Mouse (Mus musculus): ENCODE measurements around the gene Shisa5. TPM values are rescaled to one million over a fixed set of nuclear protein-coding genes. Genes with fewer than 3 reads are reported as not detected.

The Shisa5 gene
- polyA plus RNA-seq (2015; fragmentation: Nextera tagmentation; extraction: Ambion mirVana): 104 and 110 TPM in 2 replicates

- WGBS: under 1% methylated on average over 34 of the region's 40 CpGs
- peak within 1 kb of the TSS; percentile 77 for H3K4me3 ChIP-seq (ENCODE audit: low read length)
- no peaks in the 10 kb centered on the region for H3K36me3 ChIP-seq (ENCODE audit: insufficient read depth, low read length)
- peaks cover 22% of the 10 kb centered on the region for H3K4me1 ChIP-seq (ENCODE audit: insufficient read depth, low read length)
- peak; percentile 95 for ATAC-seq (ENCODE audit: low FRiP score, low TSS enrichment)
- peak within 1 kb of the TSS; percentile 84 for H3K9ac ChIP-seq (replicated peaks; ENCODE audit: low read length)
- peak within 1 kb of the TSS; percentile 82 for H3K4me2 ChIP-seq (replicated peaks; ENCODE audit: low read depth, low read length)
- H3K9me3 ChIP-seq (ENCODE audit: low read length): no peaks in the 10 kb centered on the region
- no peaks in the 10 kb centered on the region for H3K27me3 ChIP-seq (ENCODE audit: insufficient read depth, low read length)
- H3K27ac ChIP-seq (ENCODE audit: low read length): peak within 1 kb of the TSS; percentile 86
Measured at GRCm38 (mm10) chr9:109038086-109038895, at the start of gene Shisa5. Gene Shisa5, plus strand, starts transcription at chr9:109038565.

GRCm38 (mm10) chr9:108989802-108990461 is 48.4 kb upstream of the Shisa5 start:
- H3K36me3 ChIP-seq (ENCODE audit: insufficient read depth, low read length): no peaks in the 10 kb centered on the region
- no peak overlapping the region for H3K9ac ChIP-seq (replicated peaks; ENCODE audit: low read length)
- no peak for ATAC-seq (ENCODE audit: low FRiP score, low TSS enrichment)
- peaks cover 14% of the 10 kb centered on the region for H3K4me1 ChIP-seq (ENCODE audit: insufficient read depth, low read length)
- no peak overlapping the region for H3K4me3 ChIP-seq (ENCODE audit: low read length)
- no peaks in the 10 kb centered on the region for H3K27me3 ChIP-seq (ENCODE audit: insufficient read depth, low read length)
- no peaks in the 10 kb centered on the region for H3K9me3 ChIP-seq (ENCODE audit: low read length)
- H3K4me2 ChIP-seq (replicated peaks; ENCODE audit: low read depth, low read length): no peak overlapping the region
- H3K27ac ChIP-seq (ENCODE audit: low read length): peak overlapping the region; percentile 97
- WGBS: 80% methylated on average over 4 of the region's 4 CpGs

- 58% methylated on average over 7 of the region's 7 CpGs for WGBS
- no peaks in the 10 kb centered on the region for H3K9me3 ChIP-seq (ENCODE audit: low read length)
Measured at GRCm38 (mm10) chr9:108990462-108990820, 47.9 kb upstream of the Shisa5 start.

GRCm38 (mm10) chr9:108991428-108992084 is 46.8 kb upstream of the Shisa5 start, which contains the start of gene Pfkfb4:
Gene Pfkfb4, plus strand, starts transcription at chr9:108991778.
- H3K36me3 ChIP-seq (ENCODE audit: insufficient read depth, low read length): no peaks in the 10 kb centered on the region
- no peaks in the 10 kb centered on the region for H3K27me3 ChIP-seq (ENCODE audit: insufficient read depth, low read length)
- H3K9ac ChIP-seq (replicated peaks; ENCODE audit: low read length): peak within 1 kb of the TSS; percentile 68
- peak within 1 kb of the TSS; percentile 97 for H3K27ac ChIP-seq (ENCODE audit: low read length)
- 1% methylated on average over 31 of the region's 31 CpGs for WGBS
- peak; percentile 96 for ATAC-seq (ENCODE audit: low FRiP score, low TSS enrichment)
- peak within 1 kb of the TSS; percentile 55 for H3K4me3 ChIP-seq (ENCODE audit: low read length)
- peak within 1 kb of the TSS; percentile 73 for H3K4me2 ChIP-seq (replicated peaks; ENCODE audit: low read depth, low read length)
- H3K4me1 ChIP-seq (ENCODE audit: insufficient read depth, low read length): peaks cover 27% of the 10 kb centered on the region
- H3K9me3 ChIP-seq (ENCODE audit: low read length): no peaks in the 10 kb centered on the region

More at GRCm38 (mm10) chr9:108990462-108990820, 47.9 kb upstream of the Shisa5 start:
- Histone ChIP-seq H3K9ac (replicated peaks; ENCODE audit: low read length) (no peak overlapping the region), H3K27me3 (ENCODE audit: insufficient read depth, low read length) (no peaks in the 10 kb centered on the region), H3K4me2 (replicated peaks; ENCODE audit: low read depth, low read length) (no peak overlapping the region), H3K4me1 (ENCODE audit: insufficient read depth, low read length) (peaks cover 18% of the 10 kb centered on the region), H3K4me3 (ENCODE audit: low read length) (no peak overlapping the region), H3K36me3 (ENCODE audit: insufficient read depth, low read length) (no peaks in the 10 kb centered on the region), H3K27ac (ENCODE audit: low read length) (peak overlapping the region; percentile 97)
- ATAC-seq (ENCODE audit: low FRiP score, low TSS enrichment): no peak

GRCm38 (mm10) chr9:108992085-108992469 is 46.3 kb upstream of the Shisa5 start:
- no peak overlapping the region for H3K27ac ChIP-seq (ENCODE audit: low read length)
- ATAC-seq (ENCODE audit: low FRiP score, low TSS enrichment): no peak; the same call in 1 of the 2 replicates
- H3K4me3 ChIP-seq (ENCODE audit: low read length): peak overlapping the region; percentile 55

GRCm38 (mm10) chr9:108992620-108993361 is 45.6 kb upstream of the Shisa5 start:
- peaks cover 28% of the 10 kb centered on the region for H3K4me1 ChIP-seq (ENCODE audit: insufficient read depth, low read length)

More at GRCm38 (mm10) chr9:108992085-108992469, 46.3 kb upstream of the Shisa5 start:
- H3K9me3 ChIP-seq (ENCODE audit: low read length): no peaks in the 10 kb centered on the region
- peak overlapping the region; percentile 73 for H3K4me2 ChIP-seq (replicated peaks; ENCODE audit: low read depth, low read length)
- peak overlapping the region; percentile 59 for H3K9ac ChIP-seq (replicated peaks; ENCODE audit: low read length)
- H3K36me3 ChIP-seq (ENCODE audit: insufficient read depth, low read length): no peaks in the 10 kb centered on the region
- H3K4me1 ChIP-seq (ENCODE audit: insufficient read depth, low read length): peaks cover 28% of the 10 kb centered on the region
- no peaks in the 10 kb centered on the region for H3K27me3 ChIP-seq (ENCODE audit: insufficient read depth, low read length)
- 10% methylated on average over 18 of the region's 18 CpGs for WGBS

GRCm38 (mm10) chr9:108996411-108996810 is 42.0 kb upstream of the Shisa5 start:
- H3K4me3 ChIP-seq (ENCODE audit: low read length): no peak overlapping the region
- WGBS: 46% methylated on average over 9 of the region's 9 CpGs
- H3K9ac ChIP-seq (replicated peaks; ENCODE audit: low read length): no peak overlapping the region
- peaks cover 20% of the 10 kb centered on the region for H3K4me1 ChIP-seq (ENCODE audit: insufficient read depth, low read length)
- H3K27ac ChIP-seq (ENCODE audit: low read length): peak overlapping the region; percentile 5; the same call in 1 of the 2 replicates
- ATAC-seq (ENCODE audit: low FRiP score, low TSS enrichment): no peak
- no peaks in the 10 kb centered on the region for H3K9me3 ChIP-seq (ENCODE audit: low read length)
- no peaks in the 10 kb centered on the region for H3K36me3 ChIP-seq (ENCODE audit: insufficient read depth, low read length)
- H3K27me3 ChIP-seq (ENCODE audit: insufficient read depth, low read length): no peaks in the 10 kb centered on the region
- H3K4me2 ChIP-seq (replicated peaks; ENCODE audit: low read depth, low read length): no peak overlapping the region

More at GRCm38 (mm10) chr9:108992620-108993361, 45.6 kb upstream of the Shisa5 start:
- WGBS: 65% methylated on average over 9 of the region's 9 CpGs
- peak overlapping the region; percentile 73; the same call in 1 of the 2 replicates for H3K4me2 ChIP-seq (replicated peaks; ENCODE audit: low read depth, low read length)
- H3K27me3 ChIP-seq (ENCODE audit: insufficient read depth, low read length): no peaks in the 10 kb centered on the region
- no peaks in the 10 kb centered on the region for H3K9me3 ChIP-seq (ENCODE audit: low read length)
- H3K36me3 ChIP-seq (ENCODE audit: insufficient read depth, low read length): no peaks in the 10 kb centered on the region
- H3K9ac ChIP-seq (replicated peaks; ENCODE audit: low read length): no peak overlapping the region
- peak overlapping the region; percentile 55; the same call in 1 of the 2 replicates for H3K4me3 ChIP-seq (ENCODE audit: low read length)
- ATAC-seq (ENCODE audit: low FRiP score, low TSS enrichment): no peak
- no peak overlapping the region for H3K27ac ChIP-seq (ENCODE audit: low read length)

GRCm38 (mm10) chr9:108998287-108999166 is 39.8 kb upstream of the Shisa5 start:
- no peak overlapping the region for H3K27ac ChIP-seq (ENCODE audit: low read length)
- no peak for ATAC-seq (ENCODE audit: low FRiP score, low TSS enrichment)
- H3K27me3 ChIP-seq (ENCODE audit: insufficient read depth, low read length): no peaks in the 10 kb centered on the region
- H3K36me3 ChIP-seq (ENCODE audit: insufficient read depth, low read length): no peaks in the 10 kb centered on the region
- H3K4me2 ChIP-seq (replicated peaks; ENCODE audit: low read depth, low read length): no peak overlapping the region
- no peak overlapping the region for H3K4me3 ChIP-seq (ENCODE audit: low read length)
- H3K9me3 ChIP-seq (ENCODE audit: low read length): no peaks in the 10 kb centered on the region
- 75% methylated on average over 19 of the region's 19 CpGs for WGBS
- peaks cover 14% of the 10 kb centered on the region; the same call in 1 of the 2 replicates for H3K4me1 ChIP-seq (ENCODE audit: insufficient read depth, low read length)
- no peak overlapping the region for H3K9ac ChIP-seq (replicated peaks; ENCODE audit: low read length)
